Mouse (Mus musculus) myocyte (in vitro differentiated cells): Measurements from ENCODE around the gene Mtss1l. TPM values are rescaled to one million over a fixed set of nuclear protein-coding genes. Genes with fewer than 3 reads are reported as not detected.

Source experiments
- H3K27me3 ChIP-seq: one replicate; pipeline ENCODE4 v1.6.1; 2011; ENCODE audit not compliant: control insufficient read depth, insufficient read depth, insufficient read length
- H3K36me3 ChIP-seq: one replicate; pipeline ENCODE4 v1.6.1; 2011; ENCODE audit not compliant: control insufficient read depth, insufficient read depth
- H3K4me2 ChIP-seq: one replicate; pipeline ENCODE4 v1.6.1; 2011; ENCODE audit warnings: low read depth, control low read depth
- H3K4me3 ChIP-seq: one replicate; pipeline ENCODE4 v1.5.1; 2011; ENCODE audit warnings: mild to moderate bottlenecking, control low read depth, moderate library complexity
- H3K79me2 ChIP-seq: one replicate; pipeline ENCODE4 v1.6.1; 2011; ENCODE audit not compliant: control insufficient read depth, insufficient read depth
- H3ac ChIP-seq: one replicate; pipeline ENCODE4 v1.6.1; 2011; ENCODE audit not compliant: control insufficient read depth, insufficient read length
- CEBPB ChIP-seq: IDR thresholded peaks from 2 replicates; pipeline ENCODE4 v1.6.1; 2011; ENCODE audit warnings: mild to moderate bottlenecking, moderate library complexity; ENCODE audit not compliant: poor library complexity, insufficient read depth, severe bottlenecking
- E2F4 ChIP-seq: IDR thresholded peaks from one replicate; pipeline ENCODE4 v1.6.1; 2011; ENCODE audit warnings: mild to moderate bottlenecking, control low read depth, moderate library complexity; ENCODE audit not compliant: insufficient read depth
- MAX ChIP-seq: IDR thresholded peaks from one replicate; pipeline ENCODE4 v1.6.1; 2011; ENCODE audit warnings: low read depth, mild to moderate bottlenecking, control low read depth
- MYOD1 ChIP-seq, 3 experiments: IDR thresholded peaks; one replicate each; pipeline ENCODE4 v1.6.1; 2011; ENCODE audit warnings: control low read depth in 2 of 3, low read depth in 2 of 3, mild to moderate bottlenecking in 2 of 3, moderate library complexity in 1 of 3; ENCODE audit not compliant: insufficient read length in 2 of 3, control insufficient read depth in 1 of 3
- MYOG ChIP-seq, 3 experiments: IDR thresholded peaks; one replicate each; pipeline ENCODE4 v1.6.1; 2011; ENCODE audit warnings: control low read depth in 2 of 3, low read depth in 2 of 3, mild to moderate bottlenecking in 2 of 3; ENCODE audit not compliant: insufficient read length in 2 of 3, control insufficient read depth in 1 of 3, insufficient read depth in 1 of 3
- POLR2A ChIP-seq: IDR thresholded peaks from one replicate; pipeline ENCODE4 v1.6.1; 2011; ENCODE audit warnings: low read depth, mild to moderate bottlenecking, control low read depth, moderate library complexity; ENCODE audit not compliant: insufficient read length
- POLR2AphosphoS2 ChIP-seq: IDR thresholded peaks from one replicate; pipeline ENCODE4 v1.6.1; 2011; ENCODE audit warnings: low read depth, control low read depth; ENCODE audit not compliant: insufficient read length
- REST ChIP-seq: IDR thresholded peaks from one replicate; pipeline ENCODE4 v1.6.1; 2011; ENCODE audit warnings: mild to moderate bottlenecking, control low read depth, moderate library complexity; ENCODE audit not compliant: insufficient read depth, insufficient read length
- SRF ChIP-seq: IDR thresholded peaks from one replicate; pipeline ENCODE4 v1.6.1; 2011; ENCODE audit warnings: low read depth; ENCODE audit not compliant: control insufficient read depth, insufficient read length
- TCF12 ChIP-seq: IDR thresholded peaks from one replicate; pipeline ENCODE4 v1.6.1; 2011; ENCODE audit warnings: mild to moderate bottlenecking, control low read depth; ENCODE audit not compliant: poor library complexity, insufficient read depth, severe bottlenecking
- TCF3 ChIP-seq: IDR thresholded peaks from one replicate; pipeline ENCODE4 v1.6.1; 2011; ENCODE audit warnings: low read depth, control low read depth; ENCODE audit not compliant: insufficient read length
- USF1 ChIP-seq: IDR thresholded peaks from one replicate; pipeline ENCODE4 v1.6.1; 2011; ENCODE audit warnings: low read depth, mild to moderate bottlenecking, control low read depth, moderate library complexity
- polyA plus RNA-seq: library from polyadenylated mRNA; unstranded; fragments of >200 nt; fragmentation: generic; extraction: Trizol; gene quantifications from one replicate; pipeline ENCODE4 v1.2.1, GENCODE M21; 2012; ENCODE audit warnings: missing spikeins

Mtss1l gene
- polyA plus RNA-seq, 1 experiment = 108 TPM

DNA sequence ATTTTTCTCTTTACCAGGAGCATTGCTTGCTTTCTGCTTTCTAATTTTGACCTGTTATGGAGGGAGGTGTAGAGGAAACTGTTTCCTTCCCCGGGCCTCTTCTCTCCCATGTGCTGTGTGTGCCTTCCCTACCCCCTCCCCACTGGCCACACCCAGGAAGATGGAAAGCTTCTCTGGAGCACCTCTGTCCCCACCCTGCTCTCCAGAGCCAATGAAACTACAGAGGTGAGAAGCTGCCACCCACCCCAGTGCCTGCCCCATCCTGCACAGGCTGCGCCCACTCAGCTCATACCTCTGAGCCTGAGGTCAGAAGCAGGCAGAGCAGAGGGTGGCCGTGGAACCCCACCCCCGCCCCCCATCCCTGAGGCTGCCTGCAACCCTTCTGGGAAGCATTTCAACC lies 33.4 kb downstream of the Mtss1l start:
- no peak for TF ChIP-seq MAX
- no peak for TF ChIP-seq SRF
- TF ChIP-seq POLR2A = no peak
- TF ChIP-seq E2F4 = no peak
- TF ChIP-seq USF1 = no peak
- no peak for TF ChIP-seq REST
- TF ChIP-seq CEBPB = no peak
- no peak for TF ChIP-seq MYOD1 (IDR thresholded peaks at IDR 0.05; ENCODE audit: control insufficient read depth in 1 of 3, insufficient read length in 2 of 3, low read depth in 2 of 3)
- no peak for TF ChIP-seq TCF12
- no peak for TF ChIP-seq MYOG (IDR thresholded peaks at IDR 0.05; ENCODE audit: control insufficient read depth in 1 of 3, insufficient read depth in 1 of 3, insufficient read length in 2 of 3, low read depth in 2 of 3)
- TF ChIP-seq POLR2AphosphoS2 = no peak
- no peak for TF ChIP-seq TCF3
- no peaks in the 10 kb centered on the region for H3K36me3 ChIP-seq
- no peak overlapping the region for H3K4me2 ChIP-seq
- H3K4me3 ChIP-seq = no peak overlapping the region
- no peaks in the 10 kb centered on the region for H3K79me2 ChIP-seq
- H3K27me3 ChIP-seq = no peaks in the 10 kb centered on the region
- no peak overlapping the region for H3ac ChIP-seq

DNA sequence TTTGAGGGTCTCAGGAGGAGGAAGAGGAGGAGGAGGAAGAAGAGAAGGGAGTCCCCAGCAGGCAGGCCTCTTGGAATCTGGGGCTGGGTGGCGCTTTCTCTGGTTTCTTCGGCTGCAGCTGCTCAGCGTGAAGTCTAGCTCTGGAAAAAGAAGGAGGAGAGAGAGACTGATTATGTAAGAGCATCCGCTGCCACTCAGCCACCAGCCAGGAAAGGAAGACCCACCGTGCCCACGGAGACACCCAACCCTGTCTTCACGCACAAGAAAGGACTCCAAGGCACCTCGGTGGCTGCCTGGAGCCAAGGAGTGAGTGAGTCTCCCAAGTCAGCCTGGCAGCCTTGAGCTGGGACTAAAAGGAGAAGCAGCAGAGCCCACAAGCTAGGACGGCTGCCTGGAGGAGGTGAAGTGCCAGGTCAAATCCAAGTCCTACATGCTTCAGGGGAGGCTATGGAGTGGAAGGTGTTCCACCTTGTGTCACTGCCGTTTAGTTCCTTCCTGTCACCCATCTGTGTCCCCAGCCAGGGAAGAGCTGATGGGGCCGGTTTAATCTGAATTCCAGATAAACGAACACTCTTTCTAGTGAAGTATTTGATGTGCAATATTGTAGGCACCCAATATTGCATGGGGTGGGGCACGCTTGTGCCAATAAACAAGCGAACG lies 34.4 kb downstream of the Mtss1l start:
- no peaks in the 10 kb centered on the region for H3K27me3 ChIP-seq
- H3K4me2 ChIP-seq = no peak overlapping the region
- no peaks in the 10 kb centered on the region for H3K36me3 ChIP-seq
- H3ac ChIP-seq = no peak overlapping the region
- no peaks in the 10 kb centered on the region for H3K79me2 ChIP-seq
- no peak for TF ChIP-seq USF1
- no peak for TF ChIP-seq MYOG (IDR thresholded peaks at IDR 0.05; ENCODE audit: control insufficient read depth in 1 of 3, insufficient read depth in 1 of 3, insufficient read length in 2 of 3, low read depth in 2 of 3)
- no peak for TF ChIP-seq E2F4
- no peak for TF ChIP-seq TCF3
- TF ChIP-seq CEBPB = no peak
- no peak for TF ChIP-seq POLR2A
- TF ChIP-seq REST = no peak
- TF ChIP-seq MAX = no peak
- H3K4me3 ChIP-seq = no peak overlapping the region

DNA sequence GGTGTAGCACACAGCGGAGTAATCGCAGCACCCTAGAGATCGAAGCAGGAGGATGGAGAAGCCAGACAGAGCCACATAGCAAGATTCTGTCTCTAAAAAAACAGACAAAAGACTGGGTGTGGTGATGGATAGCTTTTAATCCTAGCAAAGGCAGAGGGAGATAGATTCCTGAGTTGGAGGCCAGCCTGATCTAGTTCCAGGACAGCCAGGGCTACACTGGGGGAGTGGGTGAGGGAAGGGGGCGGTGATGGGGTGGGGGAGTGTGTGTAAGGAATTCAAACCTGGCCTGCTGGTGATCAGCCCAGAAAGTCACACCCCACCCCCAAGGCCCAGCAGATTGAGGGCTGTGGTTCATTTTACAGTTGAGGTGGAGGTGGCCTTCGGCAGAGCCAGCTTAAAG lies 34.9 kb downstream of the Mtss1l start:
- Histone ChIP-seq H3K4me2 (no peak overlapping the region), H3K4me3 (no peak overlapping the region), H3K36me3 (no peaks in the 10 kb centered on the region), H3ac (no peak overlapping the region), H3K27me3 (no peaks in the 10 kb centered on the region), H3K79me2 (no peaks in the 10 kb centered on the region)
- no peak for TF ChIP-seq MAX
- TF ChIP-seq TCF12 = no peak
- no peak for TF ChIP-seq MYOD1 (IDR thresholded peaks at IDR 0.05; ENCODE audit: control insufficient read depth in 1 of 3, insufficient read length in 2 of 3, low read depth in 2 of 3)
- no peak for TF ChIP-seq E2F4
- no peak for TF ChIP-seq POLR2A
- TF ChIP-seq SRF = no peak
- TF ChIP-seq CEBPB = no peak
- no peak for TF ChIP-seq REST
- no peak for TF ChIP-seq POLR2AphosphoS2
- TF ChIP-seq MYOG (IDR thresholded peaks at IDR 0.05; ENCODE audit: control insufficient read depth in 1 of 3, insufficient read depth in 1 of 3, insufficient read length in 2 of 3, low read depth in 2 of 3) = no peak
- TF ChIP-seq USF1 = no peak
- TF ChIP-seq TCF3 = no peak

DNA sequence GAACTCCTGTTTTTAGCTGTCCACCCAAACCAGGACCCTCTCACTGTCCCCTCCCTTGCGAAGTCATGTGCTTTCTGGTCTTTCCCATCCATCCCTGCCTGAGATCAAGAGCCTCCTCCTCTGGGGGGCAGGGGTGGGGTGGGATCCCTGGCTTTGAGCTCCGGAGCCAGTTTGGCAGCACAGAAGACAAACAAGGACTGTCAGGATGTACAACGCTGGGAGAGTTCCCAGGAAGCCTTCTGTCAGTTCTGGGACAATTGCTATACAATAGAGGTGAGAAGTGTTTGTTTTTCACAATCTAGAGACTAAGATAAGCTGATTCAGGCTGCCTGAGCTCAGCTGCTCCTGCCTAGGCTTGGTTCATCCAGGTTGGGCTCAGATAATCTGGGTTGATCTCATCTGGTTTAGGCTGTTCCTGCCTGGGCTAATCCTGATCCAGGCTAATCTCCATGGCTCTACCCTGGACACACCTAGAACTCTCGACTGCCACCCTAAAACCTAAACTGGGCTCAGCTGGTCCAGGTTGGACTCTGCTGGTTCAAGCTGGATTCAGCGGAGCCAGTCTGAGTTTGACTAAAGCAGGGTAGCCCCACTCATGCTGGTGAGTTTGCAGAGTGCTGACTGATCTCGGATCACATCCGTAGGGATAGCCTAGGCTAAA lies 39.1 kb downstream of the Mtss1l start:
- Histone ChIP-seq H3K4me3 (no peak overlapping the region), H3K4me2 (no peak overlapping the region), H3K27me3 (no peaks in the 10 kb centered on the region), H3K36me3 (no peaks in the 10 kb centered on the region), H3ac (no peak overlapping the region), H3K79me2 (no peaks in the 10 kb centered on the region)
- TF ChIP-seq MAX (no peak), TCF12 (no peak), CEBPB (no peak), E2F4 (no peak), SRF (no peak), MYOD1 (IDR thresholded peaks at IDR 0.05; ENCODE audit: control insufficient read depth in 1 of 3, insufficient read length in 2 of 3, low read depth in 2 of 3) (no peak), MYOG (IDR thresholded peaks at IDR 0.05; ENCODE audit: control insufficient read depth in 1 of 3, insufficient read depth in 1 of 3, insufficient read length in 2 of 3, low read depth in 2 of 3) (no peak), POLR2A (no peak), POLR2AphosphoS2 (no peak), REST (no peak), TCF3 (no peak), USF1 (no peak)

DNA sequence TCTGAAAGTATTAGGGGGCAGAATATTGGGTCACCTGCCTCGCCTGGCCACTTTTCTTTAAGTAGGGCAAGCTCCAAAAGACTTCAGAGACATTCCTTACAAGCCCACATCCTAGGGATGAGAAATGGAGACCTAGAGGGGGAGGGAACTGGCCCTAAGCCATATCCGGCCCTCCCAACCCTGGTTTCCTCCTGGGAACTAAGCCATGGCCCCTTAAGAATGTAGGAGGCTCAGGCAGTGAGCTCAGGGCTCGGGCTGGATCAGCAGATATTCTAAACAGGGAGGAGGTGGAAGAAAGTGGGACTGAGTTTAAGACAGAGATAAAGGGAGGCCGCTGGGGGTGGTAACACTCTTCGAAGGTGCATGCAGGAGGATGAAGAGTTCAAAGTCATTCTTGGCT lies 39.9 kb downstream of the Mtss1l start:
- Histone ChIP-seq H3K79me2 (no peaks in the 10 kb centered on the region), H3K36me3 (no peaks in the 10 kb centered on the region), H3K4me2 (no peak overlapping the region), H3K27me3 (no peaks in the 10 kb centered on the region), H3ac (no peak overlapping the region), H3K4me3 (no peak overlapping the region)
- TF ChIP-seq USF1 = no peak
